Mouse (Mus musculus) embryonic fibroblast, embryonic 13.5 days (primary cell): Measurements from ENCODE around the gene Gbp2b.

Experiments used
- CTCF ChIP-seq: IDR thresholded peaks from 2 replicates; pipeline ENCODE4 v1.5.1; 2011; ENCODE audit warnings: mild to moderate bottlenecking, control low read depth, low read length, moderate library complexity, borderline replicate concordance; ENCODE audit not compliant: insufficient read depth
- POLR2A ChIP-seq: IDR thresholded peaks from 2 replicates; pipeline ENCODE4 v1.6.1; 2011; ENCODE audit warnings: low read depth, mild to moderate bottlenecking, control low read depth, low read length, moderate library complexity

DNA sequence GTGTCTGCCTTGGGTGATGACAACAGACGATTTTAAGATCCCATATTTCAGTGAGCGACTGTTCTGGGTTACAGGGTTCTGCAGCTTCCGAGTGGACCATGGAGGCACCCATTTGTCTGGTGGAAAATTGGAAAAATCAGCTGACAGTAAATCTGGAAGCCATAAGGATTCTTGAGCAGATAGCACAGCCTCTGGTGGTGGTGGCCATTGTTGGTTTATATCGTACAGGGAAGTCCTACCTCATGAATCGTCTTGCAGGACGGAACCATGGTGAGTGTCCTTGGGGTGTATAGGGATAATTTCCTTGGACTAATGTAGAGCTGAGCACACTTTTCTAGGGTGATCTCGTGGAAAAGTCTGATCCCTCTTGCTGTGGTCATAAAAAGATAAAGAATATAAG is 33.0 kb upstream of the Gbp2b start:
- TF ChIP-seq CTCF (no peak), POLR2A (no peak)
